Mouse (Mus musculus) embryonic fibroblast, embryonic 13.5 days (primary cell): ENCODE measurements around the gene Stk32c. TPM values are rescaled to one million over a fixed set of nuclear protein-coding genes. Genes with fewer than 3 reads are reported as not detected.

Experiments
- H3K27ac ChIP-seq: 2 replicates; pipeline ENCODE4 v1.5.1; 2012; ENCODE audit warnings: low read length, control low read depth, inconsistent platforms; ENCODE audit not compliant: insufficient read depth
- H3K4me1 ChIP-seq: 2 replicates; pipeline ENCODE4 v1.6.1; 2011; ENCODE audit warnings: low read length; ENCODE audit not compliant: control insufficient read depth, insufficient read depth
- H3K4me3 ChIP-seq: 2 replicates; pipeline ENCODE4 v1.5.1; 2011; ENCODE audit warnings: mild to moderate bottlenecking, control low read depth, low read length; ENCODE audit not compliant: insufficient read depth
- CTCF ChIP-seq: IDR thresholded peaks from 2 replicates; pipeline ENCODE4 v1.5.1; 2011; ENCODE audit warnings: mild to moderate bottlenecking, control low read depth, low read length, moderate library complexity, borderline replicate concordance; ENCODE audit not compliant: insufficient read depth
- POLR2A ChIP-seq: IDR thresholded peaks from 2 replicates; pipeline ENCODE4 v1.6.1; 2011; ENCODE audit warnings: low read depth, mild to moderate bottlenecking, control low read depth, low read length, moderate library complexity
- polyA plus RNA-seq: library from polyadenylated mRNA; stranded (reverse); fragments of >200 nt; gene quantifications from 2 replicates; pipeline ENCODE4 v1.2.4, GENCODE M21; 2011; ENCODE audit warnings: low read depth; ENCODE audit not compliant: missing spikeins, insufficient read length

The Stk32c gene
- polyA plus RNA-seq, 1 experiment, result 0.46 TPM

- no peak overlapping the region for H3K4me3 ChIP-seq
- peaks cover 3% of the 10 kb centered on the region; the same call in 1 of the 2 replicates for H3K4me1 ChIP-seq
- TF ChIP-seq POLR2A, result no peak
- no peak for TF ChIP-seq CTCF
- H3K27ac ChIP-seq, result no peak overlapping the region
Measured at GRCm38 (mm10) chr7:139133446-139133845, 79.7 kb downstream of the Stk32c start.

GRCm38 (mm10) chr7:139131538-139131937 lies 81.6 kb downstream of the Stk32c start:
- Histone ChIP-seq H3K4me3 (no peak overlapping the region), H3K4me1 (peaks cover 3% of the 10 kb centered on the region; the same call in 1 of the 2 replicates), H3K27ac (no peak overlapping the region)
- TF ChIP-seq POLR2A (no peak), CTCF (no peak)

- Histone ChIP-seq H3K4me1 (peaks cover 3% of the 10 kb centered on the region; the same call in 1 of the 2 replicates), H3K27ac (no peak overlapping the region), H3K4me3 (no peak overlapping the region)
- no peak for TF ChIP-seq POLR2A
- TF ChIP-seq CTCF, result no peak
Measured at GRCm38 (mm10) chr7:139130361-139130760, 82.7 kb downstream of the Stk32c start.

- no peak overlapping the region for H3K27ac ChIP-seq
- H3K4me1 ChIP-seq, result peaks cover 3% of the 10 kb centered on the region; the same call in 1 of the 2 replicates
- H3K4me3 ChIP-seq, result no peak overlapping the region
- TF ChIP-seq CTCF (no peak), POLR2A (no peak)
Measured at GRCm38 (mm10) chr7:139128994-139129393, 84.1 kb downstream of the Stk32c start.

- no peak overlapping the region for H3K27ac ChIP-seq
- peaks cover 3% of the 10 kb centered on the region; the same call in 1 of the 2 replicates for H3K4me1 ChIP-seq
- TF ChIP-seq POLR2A (no peak), CTCF (no peak)
- H3K4me3 ChIP-seq, result no peak overlapping the region
Measured at GRCm38 (mm10) chr7:139126549-139126948, 86.6 kb downstream of the Stk32c start.

GRCm38 (mm10) chr7:139125881-139126280 lies 87.2 kb downstream of the Stk32c start:
- H3K27ac ChIP-seq, result no peak overlapping the region
- TF ChIP-seq CTCF, result no peak
- TF ChIP-seq POLR2A, result no peak

GRCm38 (mm10) chr7:139119775-139120153 lies 93.3 kb downstream of the Stk32c start:
- no peak overlapping the region for H3K27ac ChIP-seq
- no peak overlapping the region for H3K4me3 ChIP-seq
- no peaks in the 10 kb centered on the region for H3K4me1 ChIP-seq
- no peak for TF ChIP-seq POLR2A
- no peak for TF ChIP-seq CTCF

More at GRCm38 (mm10) chr7:139125881-139126280, 87.2 kb downstream of the Stk32c start:
- Histone ChIP-seq H3K4me3 (no peak overlapping the region), H3K4me1 (no peaks in the 10 kb centered on the region)

GRCm38 (mm10) chr7:139119152-139119774 lies 93.8 kb downstream of the Stk32c start:
- Histone ChIP-seq H3K27ac (no peak overlapping the region), H3K4me3 (no peak overlapping the region), H3K4me1 (no peaks in the 10 kb centered on the region)
- TF ChIP-seq POLR2A (no peak), CTCF (peak; percentile 97)

GRCm38 (mm10) chr7:139107908-139108650 lies 105.0 kb downstream of the Stk32c start:
- peaks cover 11% of the 10 kb centered on the region for H3K4me1 ChIP-seq
- H3K4me3 ChIP-seq, result no peak overlapping the region
- no peak overlapping the region for H3K27ac ChIP-seq
- TF ChIP-seq CTCF, result no peak
- no peak for TF ChIP-seq POLR2A

GRCm38 (mm10) chr7:139105705-139106104 lies 107.4 kb downstream of the Stk32c start:
- H3K4me3 ChIP-seq, result no peak overlapping the region

More at GRCm38 (mm10) chr7:139105705-139106104, 107.4 kb downstream of the Stk32c start:
- Histone ChIP-seq H3K27ac (no peak overlapping the region), H3K4me1 (peaks cover 11% of the 10 kb centered on the region)
- TF ChIP-seq POLR2A (no peak), CTCF (no peak)
